Mouse (Mus musculus) embryonic facial prominence, embryonic 15.5 days (tissue): ENCODE results near the gene Mast1. TPM values are rescaled to one million over a fixed set of nuclear protein-coding genes. Genes with fewer than 3 reads are reported as not detected.
A peak's percentile ranks its signal among the peaks of the same experiment; 100 is the strongest.

ENCODE experiments used
- ATAC-seq: fragments of 200-750 bp; cut with Nextera tagmentation; 2 replicates; pipeline ENCODE4 v1.8.0; 2017; ENCODE audit warnings: low read depth, moderate TSS enrichment; ENCODE audit not compliant: insufficient number of reproducible peaks, low FRiP score, low TSS enrichment
- H3K27ac ChIP-seq: fragments of 300-500 bp; sonication (generic); replicated peaks from 2 replicates; pipeline ENCODE4 v1.5.1; 2015; ENCODE audit warnings: mild to moderate bottlenecking, inconsistent platforms
- H3K27me3 ChIP-seq: fragments of 300-500 bp; sonication (generic); 2 replicates; pipeline ENCODE4 v1.6.1; 2015; ENCODE audit warnings: inconsistent platforms
- H3K36me3 ChIP-seq: fragments of 300-500 bp; sonication (generic); 2 replicates; pipeline ENCODE4 v1.6.1; 2015; ENCODE audit warnings: mild to moderate bottlenecking, inconsistent platforms
- H3K4me1 ChIP-seq: fragments of 300-500 bp; sonication (generic); 2 replicates; pipeline ENCODE4 v1.6.1; 2015; ENCODE audit warnings: inconsistent platforms
- H3K4me2 ChIP-seq: fragments of 300-500 bp; sonication (generic); replicated peaks from 2 replicates; pipeline ENCODE4 v1.6.1; 2015; ENCODE audit warnings: mild to moderate bottlenecking, inconsistent platforms
- H3K4me3 ChIP-seq: fragments of 300-500 bp; sonication (generic); replicated peaks from 2 replicates; pipeline ENCODE4 v1.5.1; 2015; ENCODE audit warnings: mild to moderate bottlenecking, inconsistent platforms
- H3K9ac ChIP-seq: fragments of 300-500 bp; sonication (generic); 2 replicates; pipeline ENCODE4 v1.6.1; 2015; ENCODE audit warnings: inconsistent platforms
- H3K9me3 ChIP-seq: fragments of 300-500 bp; sonication (generic); replicated peaks from 2 replicates; pipeline ENCODE4 v1.6.1; 2016; ENCODE audit warnings: inconsistent platforms
- WGBS: fragments of 180-500 bp; shearing (Covaris S2); methylation state at CpG from one replicate; pipeline ENCODE4 v1.1.7; 2015; 5-methylcytosine and 5-hydroxymethylcytosine counted together
- polyA plus RNA-seq: library from polyadenylated mRNA; unstranded; fragments of >200 nt; fragmentation: Nextera tagmentation; extraction: Ambion mirVana; gene quantifications from 2 replicates; pipeline ENCODE4 v1.2.1, GENCODE M21; 2015

The Mast1 gene
- polyA plus RNA-seq, 1 experiment from 2014 or later = 1.9 TPM

DNA sequence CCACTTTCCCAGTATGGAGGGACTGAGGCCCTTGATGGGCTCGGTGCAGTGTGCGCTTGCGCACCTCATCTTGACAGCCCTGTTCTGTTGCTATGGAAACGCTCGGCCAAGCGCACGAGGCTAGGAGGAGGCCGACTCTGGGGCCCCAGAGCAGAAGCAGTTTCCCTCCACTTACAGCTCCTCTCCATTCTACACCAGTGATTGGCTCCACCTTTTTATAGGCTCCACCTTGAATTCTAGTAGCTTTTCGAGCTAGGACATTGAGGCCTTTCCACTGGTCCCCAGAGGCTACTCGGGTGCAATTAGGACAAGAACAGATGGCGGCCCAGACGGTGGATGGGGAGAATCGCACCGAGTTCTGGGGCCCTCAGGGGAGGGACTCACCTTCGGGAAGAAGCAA is 2.3 kb downstream of the Mast1 start:
- peak; percentile 49 for ATAC-seq

DNA sequence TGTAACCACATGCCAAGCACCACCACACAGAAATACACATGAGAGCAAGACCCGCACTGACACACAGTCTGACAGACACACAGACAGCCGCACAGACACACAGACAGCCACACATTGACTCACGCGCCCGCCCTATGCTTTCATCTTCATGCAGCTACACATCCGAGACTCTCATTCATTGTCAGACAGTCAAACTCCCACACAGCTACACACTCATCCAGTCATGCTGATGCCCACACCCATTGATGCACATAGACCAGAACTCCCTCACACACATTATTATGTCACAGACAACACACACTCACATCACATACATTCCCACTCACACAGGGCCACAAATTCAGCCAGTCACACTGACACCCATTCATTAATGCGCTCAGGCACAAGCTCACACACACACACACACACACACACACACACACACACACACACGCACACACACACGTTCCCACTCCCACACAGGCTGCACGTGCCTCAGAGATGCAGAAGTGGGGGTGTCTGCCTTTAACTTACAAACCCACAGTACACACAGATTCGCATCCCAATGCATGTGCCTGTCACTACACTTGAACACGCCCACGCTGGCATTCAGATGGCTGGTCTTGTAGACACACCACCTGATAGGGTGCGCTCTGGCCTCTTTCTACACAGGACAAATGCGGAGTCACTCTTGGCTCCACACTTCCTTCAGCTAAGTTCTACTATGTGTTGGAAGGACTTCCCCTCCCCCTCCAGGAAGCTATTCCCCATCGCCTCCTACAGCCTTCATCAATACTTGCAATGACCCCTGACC is 3.2 kb downstream of the Mast1 start:
- no peak overlapping the region for H3K4me3 ChIP-seq
- H3K9ac ChIP-seq = no peak overlapping the region
- no peaks in the 10 kb centered on the region for H3K36me3 ChIP-seq
- WGBS = 79% methylated on average over 16 of the region's 16 CpGs
- H3K27ac ChIP-seq = no peak overlapping the region
- peaks cover 17% of the 10 kb centered on the region for H3K4me1 ChIP-seq
- no peak for ATAC-seq
- H3K9me3 ChIP-seq = no peaks in the 10 kb centered on the region
- peaks cover 82% of the 10 kb centered on the region for H3K27me3 ChIP-seq
- H3K4me2 ChIP-seq = no peak overlapping the region

More for the DNA sequence above, 2.3 kb downstream of the Mast1 start:
- H3K4me2 ChIP-seq = no peak overlapping the region
- no peaks in the 10 kb centered on the region for H3K36me3 ChIP-seq
- peaks cover 14% of the 10 kb centered on the region for H3K4me1 ChIP-seq
- peaks cover 82% of the 10 kb centered on the region for H3K27me3 ChIP-seq
- H3K9ac ChIP-seq = no peak overlapping the region
- under 1% methylated on average over 15 of the region's 15 CpGs for WGBS
- no peaks in the 10 kb centered on the region for H3K9me3 ChIP-seq
- H3K4me3 ChIP-seq = no peak overlapping the region
- H3K27ac ChIP-seq = no peak overlapping the region

DNA sequence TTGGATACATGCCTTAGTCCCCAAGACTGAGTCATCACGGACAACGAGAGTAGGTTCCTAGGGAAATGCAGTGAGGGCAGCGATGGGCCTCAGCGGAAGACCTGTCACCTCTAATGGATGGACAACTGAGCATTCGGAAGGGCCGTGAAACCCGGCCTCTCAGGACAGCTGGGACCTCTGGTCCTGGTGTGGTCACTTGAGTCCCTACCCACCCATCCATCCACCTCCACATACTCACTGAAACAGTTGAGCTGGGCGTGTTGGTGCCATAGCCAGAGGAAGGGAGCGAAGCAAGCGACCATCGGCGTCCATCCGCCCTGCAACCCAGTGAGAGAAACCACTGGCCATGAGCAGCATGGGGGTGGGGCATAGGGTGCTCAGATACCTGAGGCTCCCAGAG is 6.6 kb downstream of the Mast1 start:
- no peak for ATAC-seq

DNA sequence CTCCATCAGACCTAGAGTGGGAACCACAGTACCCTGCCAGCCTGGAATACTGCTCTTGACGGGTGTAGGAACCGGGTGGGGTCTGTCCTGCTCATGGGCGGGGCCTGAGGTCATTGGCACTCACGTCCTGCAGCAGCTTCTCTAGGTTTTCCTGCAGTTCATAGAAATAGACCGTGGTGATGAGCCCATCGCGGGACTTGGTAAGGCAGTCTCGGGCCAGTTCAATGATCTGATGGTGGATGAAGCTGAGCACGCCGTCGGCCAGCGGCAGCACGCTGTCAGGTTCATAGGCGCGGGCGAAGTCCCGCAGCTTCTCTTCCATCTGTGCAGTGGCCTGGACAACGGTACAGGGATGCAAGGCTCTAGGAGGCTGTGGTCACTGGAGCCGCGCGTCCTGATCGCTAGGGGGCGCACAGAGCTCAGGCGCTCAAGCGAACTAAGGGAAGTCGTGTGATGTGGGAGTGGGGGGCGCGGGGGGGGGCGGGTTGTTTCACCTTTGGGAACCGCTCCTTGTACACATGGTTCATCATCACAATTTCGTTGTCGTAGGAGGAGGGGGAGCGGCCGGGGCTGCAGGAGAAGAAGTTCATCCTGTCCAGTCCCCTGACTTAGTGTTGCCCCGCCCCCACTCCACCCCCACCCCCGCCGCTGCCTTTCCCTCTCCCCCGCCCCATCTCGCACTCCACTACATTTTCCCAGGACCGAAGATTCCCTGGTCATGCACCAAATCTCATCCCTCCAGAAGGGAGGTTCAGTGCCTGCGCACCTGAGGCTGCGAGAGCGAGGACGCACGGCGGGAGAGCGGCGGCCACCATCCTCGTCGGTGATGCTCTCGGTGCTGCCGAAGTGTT is 8.5 kb downstream of the Mast1 start:
- H3K36me3 ChIP-seq = no peaks in the 10 kb centered on the region
- ATAC-seq = 0 out of 2 replicates have a peak, but pooled peaks have one; percentile 34
- H3K4me3 ChIP-seq = peak overlapping the region; percentile 39
- peak overlapping the region; percentile 65 for H3K4me2 ChIP-seq
- H3K27ac ChIP-seq = no peak overlapping the region
- no peaks in the 10 kb centered on the region for H3K9me3 ChIP-seq
- 2% methylated on average over 51 of the region's 52 CpGs for WGBS
- H3K9ac ChIP-seq = no peak overlapping the region
- peaks cover 7% of the 10 kb centered on the region; the same call in 1 of the 2 replicates for H3K4me1 ChIP-seq
- peaks cover 39% of the 10 kb centered on the region for H3K27me3 ChIP-seq

More for the DNA sequence above, 6.6 kb downstream of the Mast1 start:
- Histone ChIP-seq H3K36me3 (no peaks in the 10 kb centered on the region), H3K4me1 (peaks cover 12% of the 10 kb centered on the region; the same call in 1 of the 2 replicates), H3K4me2 (no peak overlapping the region), H3K4me3 (no peak overlapping the region), H3K27ac (no peak overlapping the region), H3K9ac (no peak overlapping the region), H3K9me3 (no peaks in the 10 kb centered on the region), H3K27me3 (peaks cover 58% of the 10 kb centered on the region)
- 90% methylated on average over 13 of the region's 13 CpGs for WGBS

DNA sequence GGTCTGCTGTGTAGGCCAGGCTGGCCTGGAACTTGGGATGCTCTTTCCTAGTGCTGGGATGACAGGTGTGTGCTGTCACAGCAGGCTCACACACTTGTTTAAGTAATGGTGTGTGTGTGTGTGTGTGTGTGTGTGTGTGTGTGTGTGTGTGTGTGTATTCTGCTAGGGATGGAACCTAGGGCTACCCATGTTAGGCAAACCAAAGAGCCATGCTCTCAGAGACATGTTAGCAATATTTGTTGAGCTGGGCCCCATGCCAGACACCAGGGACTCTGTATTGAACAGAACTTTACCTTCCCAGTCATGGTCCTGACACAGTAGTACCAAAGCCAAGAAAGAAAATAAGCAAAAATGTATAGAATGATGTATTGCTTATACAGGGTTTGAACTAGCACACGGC is 9.6 kb downstream of the Mast1 start:
- H3K9ac ChIP-seq = no peak overlapping the region
- H3K4me3 ChIP-seq = no peak overlapping the region
- no peak overlapping the region for H3K27ac ChIP-seq
- no peak overlapping the region for H3K4me2 ChIP-seq
- H3K4me1 ChIP-seq = peaks cover 7% of the 10 kb centered on the region; the same call in 1 of the 2 replicates
- H3K36me3 ChIP-seq = no peaks in the 10 kb centered on the region
- H3K9me3 ChIP-seq = no peaks in the 10 kb centered on the region
- H3K27me3 ChIP-seq = peaks cover 37% of the 10 kb centered on the region
- 80% methylated on average over 1 of the region's 1 CpGs for WGBS
- no peak for ATAC-seq

DNA sequence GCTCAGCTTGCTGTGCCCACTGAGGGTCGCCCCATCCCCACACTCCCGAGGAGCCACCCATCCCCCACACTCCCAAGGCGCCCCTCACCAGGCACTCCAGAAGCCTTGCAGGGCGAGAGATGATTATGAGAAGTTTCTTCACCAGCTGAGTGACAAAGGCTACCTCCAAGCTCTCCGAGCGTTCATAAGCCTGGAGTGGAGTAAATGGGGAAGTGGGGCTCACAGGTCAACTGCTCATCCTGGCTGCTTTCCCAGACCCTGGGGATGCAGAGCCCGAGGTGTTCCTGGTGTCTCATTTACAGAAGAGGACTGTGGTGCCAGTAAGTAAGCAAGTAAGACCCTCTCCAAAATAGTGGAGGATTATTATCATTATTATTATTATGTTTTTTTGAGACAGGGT is 11.6 kb downstream of the Mast1 start:
- Histone ChIP-seq H3K27ac (no peak overlapping the region), H3K9me3 (no peaks in the 10 kb centered on the region), H3K27me3 (peaks cover 22% of the 10 kb centered on the region), H3K9ac (no peak overlapping the region), H3K36me3 (no peaks in the 10 kb centered on the region), H3K4me1 (peaks cover 7% of the 10 kb centered on the region; the same call in 1 of the 2 replicates), H3K4me3 (no peak overlapping the region), H3K4me2 (no peak overlapping the region)
- no peak for ATAC-seq
- 66% methylated on average over 7 of the region's 7 CpGs for WGBS

DNA sequence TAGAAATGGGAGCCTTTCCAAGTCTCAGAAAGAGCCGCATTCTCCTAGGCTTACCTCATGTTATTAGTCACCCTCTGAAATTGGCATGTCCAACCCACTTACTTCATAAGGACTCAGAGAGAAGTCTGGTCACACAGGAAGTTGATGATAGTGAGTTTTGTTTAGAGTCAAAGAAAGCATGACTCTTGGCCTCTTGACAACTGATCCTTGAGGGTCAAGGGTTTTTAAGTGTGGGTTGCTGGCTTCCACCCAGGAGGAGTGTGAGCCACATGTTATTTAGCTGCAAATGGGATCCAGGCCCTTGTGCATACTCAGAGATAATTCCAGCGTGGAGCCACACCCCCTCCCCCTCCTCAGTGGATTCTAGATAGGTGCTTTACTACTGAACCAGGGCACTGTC is 15.6 kb downstream of the Mast1 start:
- Histone ChIP-seq H3K9ac (no peak overlapping the region), H3K27me3 (peaks cover 13% of the 10 kb centered on the region; the same call in 1 of the 2 replicates), H3K36me3 (no peaks in the 10 kb centered on the region), H3K4me1 (no peaks in the 10 kb centered on the region), H3K27ac (no peak overlapping the region), H3K9me3 (no peaks in the 10 kb centered on the region), H3K4me2 (no peak overlapping the region), H3K4me3 (no peak overlapping the region)
- no peak for ATAC-seq
- WGBS = 59% methylated on average over 2 of the region's 2 CpGs

DNA sequence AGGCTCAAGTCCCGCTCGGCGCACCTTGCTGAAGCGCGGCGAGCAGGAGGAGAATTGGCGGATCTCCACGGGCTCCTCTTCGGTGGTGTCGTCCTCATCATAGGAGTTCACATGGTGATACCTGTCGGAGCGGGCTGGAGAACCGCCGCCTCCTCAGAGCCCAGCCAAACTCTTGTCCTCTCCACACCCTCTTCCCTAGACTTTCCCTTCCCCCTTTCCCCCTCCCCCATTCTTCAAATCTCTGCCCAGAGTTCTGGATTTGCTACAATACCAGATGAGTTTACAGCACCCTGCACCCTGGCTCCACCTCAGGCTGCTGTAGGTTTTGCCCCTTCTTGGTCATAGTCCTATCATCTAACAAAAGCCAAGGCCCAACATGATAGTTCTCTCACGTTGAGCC is 18.5 kb downstream of the Mast1 start:
- no peak overlapping the region for H3K27ac ChIP-seq

DNA sequence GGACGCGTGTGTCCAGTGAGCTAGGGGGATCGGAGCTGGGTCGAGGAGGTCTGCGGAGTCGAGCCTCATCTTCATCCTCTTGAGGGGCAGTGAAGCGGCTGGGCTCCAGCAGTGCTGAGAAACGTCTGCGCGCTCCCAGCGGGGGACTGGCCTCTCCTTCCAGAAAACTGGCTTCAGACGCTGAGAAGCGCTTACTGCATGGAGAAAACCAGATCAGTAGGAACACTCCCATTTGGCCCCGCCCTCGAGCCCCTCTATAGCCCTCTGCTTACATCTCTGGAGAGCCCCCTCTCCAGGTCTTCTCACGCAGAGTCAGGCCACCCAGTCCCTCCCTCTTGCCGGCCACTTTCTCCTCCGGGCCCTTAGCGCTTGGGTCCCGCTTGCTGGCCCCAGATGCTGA is 19.4 kb downstream of the Mast1 start:
- H3K9me3 ChIP-seq = no peaks in the 10 kb centered on the region
- no peak overlapping the region for H3K9ac ChIP-seq
- no peaks in the 10 kb centered on the region for H3K36me3 ChIP-seq
- no peak for ATAC-seq
- no peak overlapping the region for H3K27ac ChIP-seq
- peaks cover 8% of the 10 kb centered on the region for H3K4me1 ChIP-seq
- no peak overlapping the region for H3K4me3 ChIP-seq
- peaks cover 23% of the 10 kb centered on the region for H3K27me3 ChIP-seq
- H3K4me2 ChIP-seq = no peak overlapping the region
- WGBS = 34% methylated on average over 20 of the region's 20 CpGs

More for the DNA sequence above, 18.5 kb downstream of the Mast1 start:
- no peaks in the 10 kb centered on the region for H3K4me1 ChIP-seq
- 89% methylated on average over 15 of the region's 15 CpGs for whole genome bisulfite sequencing
- H3K27me3 ChIP-seq = peaks cover 18% of the 10 kb centered on the region
- ATAC-seq = no peak
- no peaks in the 10 kb centered on the region for H3K9me3 ChIP-seq
- no peaks in the 10 kb centered on the region for H3K36me3 ChIP-seq
- no peak overlapping the region for H3K9ac ChIP-seq
- H3K4me2 ChIP-seq = no peak overlapping the region
- H3K4me3 ChIP-seq = no peak overlapping the region

DNA sequence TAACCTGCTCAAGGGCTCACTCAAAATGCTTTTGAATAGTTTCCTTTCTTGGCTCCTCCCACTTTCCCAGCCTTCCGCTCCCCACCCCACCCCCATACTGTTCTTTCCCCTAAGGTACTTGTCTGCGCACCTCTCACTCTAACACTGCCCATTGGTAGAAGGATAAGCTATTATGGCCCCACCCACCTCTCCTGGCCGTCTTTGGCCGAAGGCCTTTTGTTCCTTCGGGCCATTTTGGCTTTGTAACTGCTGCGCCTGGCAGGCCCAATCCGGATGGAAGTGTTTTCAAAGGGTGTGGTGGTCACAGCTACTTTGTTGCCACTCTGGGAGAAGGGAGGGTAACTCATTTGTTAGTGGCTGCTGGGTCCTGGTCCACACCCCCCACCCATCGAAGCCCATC is 21.9 kb downstream of the Mast1 start:
- no peak overlapping the region for H3K4me3 ChIP-seq
- no peak overlapping the region for H3K27ac ChIP-seq
- no peaks in the 10 kb centered on the region for H3K36me3 ChIP-seq
- H3K4me2 ChIP-seq = no peak overlapping the region
- 80% methylated on average over 8 of the region's 8 CpGs for WGBS
- ATAC-seq = no peak
- H3K27me3 ChIP-seq = peaks cover 44% of the 10 kb centered on the region
- no peaks in the 10 kb centered on the region for H3K9me3 ChIP-seq
- no peak overlapping the region for H3K9ac ChIP-seq
- peaks cover 18% of the 10 kb centered on the region for H3K4me1 ChIP-seq

DNA sequence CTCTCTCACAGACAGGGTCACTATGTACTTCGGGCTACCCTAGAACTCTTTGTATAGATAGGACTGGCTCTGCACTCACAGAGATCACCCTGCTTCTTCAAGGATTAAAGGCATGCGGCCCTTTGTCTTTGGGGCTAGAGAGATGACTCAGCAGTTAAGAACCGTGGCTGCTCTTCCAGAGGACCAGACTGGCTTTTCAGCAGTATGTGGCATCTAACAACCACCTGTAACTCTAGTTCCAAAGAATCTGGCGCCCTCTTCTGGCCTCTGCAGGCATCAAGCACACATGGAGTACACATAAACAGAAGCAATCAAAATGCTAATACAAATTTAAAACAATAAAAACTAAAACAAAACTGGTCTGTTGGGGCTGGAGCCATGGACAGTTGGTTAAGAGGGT is 23.2 kb downstream of the Mast1 start:
- Histone ChIP-seq H3K4me3 (no peak overlapping the region), H3K36me3 (no peaks in the 10 kb centered on the region), H3K4me2 (peak overlapping the region; percentile 83)

More for the DNA sequence above, 23.2 kb downstream of the Mast1 start:
- H3K27me3 ChIP-seq = peaks cover 45% of the 10 kb centered on the region
- no peaks in the 10 kb centered on the region for H3K9me3 ChIP-seq
- H3K4me1 ChIP-seq = peaks cover 30% of the 10 kb centered on the region
- no peak for ATAC-seq
- no peak overlapping the region for H3K27ac ChIP-seq
- H3K9ac ChIP-seq = no peak overlapping the region
- WGBS = 31% methylated on average over 4 of the region's 4 CpGs
